Mouse (Mus musculus): ENCODE data around the gene Vmo1. TPM values are rescaled to one million over a fixed set of nuclear protein-coding genes. Genes with fewer than 3 reads are reported as not detected.

Gene Vmo1
- polyA plus RNA-seq (2017; shearing (Covaris generic)), result not detected

DNA sequence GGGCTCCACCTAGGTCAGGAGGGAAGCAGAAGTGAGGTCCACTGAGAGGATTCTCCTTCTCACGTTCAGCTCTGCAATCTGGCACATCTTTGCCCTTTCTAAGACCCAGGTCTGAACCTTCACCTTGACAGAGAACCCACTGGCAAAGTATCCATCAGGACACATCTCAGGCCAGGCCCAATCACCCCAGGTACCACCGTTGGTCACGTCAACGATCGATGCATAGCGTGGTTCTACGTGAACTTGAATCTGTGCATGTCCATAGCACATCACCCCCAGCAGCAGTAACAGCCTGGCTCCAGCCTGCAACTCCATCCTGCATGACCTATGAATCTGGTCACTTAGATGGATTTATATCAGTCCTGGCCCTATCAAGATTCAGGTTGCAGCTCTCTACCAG, at the start of gene Vmo1:
TSS of gene Vmo1 (minus strand) at position 329 of the 400 bp plus-strand sequence.

DNA sequence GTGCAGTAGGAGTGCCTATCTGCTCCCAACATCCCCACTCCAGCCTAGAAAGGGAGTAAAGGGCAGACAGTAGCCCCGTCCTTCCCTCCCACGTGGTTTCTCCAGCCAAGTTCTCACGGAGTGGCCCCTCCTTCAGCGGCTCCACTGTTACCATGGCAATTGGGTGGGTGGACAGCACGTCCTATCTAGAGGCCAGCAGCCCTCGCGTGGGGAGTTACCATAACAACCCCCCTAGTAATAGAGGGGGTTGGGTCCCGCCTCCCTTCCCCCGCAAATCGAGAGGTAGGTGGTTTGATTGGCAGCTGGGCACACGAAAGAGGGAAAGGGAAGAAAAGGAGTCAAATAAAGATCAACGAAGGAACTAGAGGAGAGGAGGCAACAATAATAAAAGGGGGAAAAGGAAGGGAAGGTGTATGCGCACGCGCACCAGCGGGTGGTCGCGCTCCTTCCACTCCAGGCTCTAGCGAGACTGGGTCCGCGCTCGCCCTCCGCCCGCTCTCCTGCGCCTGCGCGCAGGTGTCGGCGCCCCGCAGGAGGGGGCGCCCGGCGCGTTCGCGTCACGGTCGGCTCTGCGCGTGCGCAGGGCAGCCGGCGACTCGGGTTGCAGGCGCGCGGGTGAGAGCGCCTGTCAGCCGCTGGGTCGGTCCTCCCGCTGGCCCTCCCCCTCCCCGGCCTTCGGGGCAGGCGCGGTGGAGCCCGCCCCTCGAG, 48.0 kb upstream of the Vmo1 start, which contains the start of gene Mink1:
TSS of gene Mink1 (plus strand) at position 595 of the 708 bp plus-strand sequence.

DNA sequence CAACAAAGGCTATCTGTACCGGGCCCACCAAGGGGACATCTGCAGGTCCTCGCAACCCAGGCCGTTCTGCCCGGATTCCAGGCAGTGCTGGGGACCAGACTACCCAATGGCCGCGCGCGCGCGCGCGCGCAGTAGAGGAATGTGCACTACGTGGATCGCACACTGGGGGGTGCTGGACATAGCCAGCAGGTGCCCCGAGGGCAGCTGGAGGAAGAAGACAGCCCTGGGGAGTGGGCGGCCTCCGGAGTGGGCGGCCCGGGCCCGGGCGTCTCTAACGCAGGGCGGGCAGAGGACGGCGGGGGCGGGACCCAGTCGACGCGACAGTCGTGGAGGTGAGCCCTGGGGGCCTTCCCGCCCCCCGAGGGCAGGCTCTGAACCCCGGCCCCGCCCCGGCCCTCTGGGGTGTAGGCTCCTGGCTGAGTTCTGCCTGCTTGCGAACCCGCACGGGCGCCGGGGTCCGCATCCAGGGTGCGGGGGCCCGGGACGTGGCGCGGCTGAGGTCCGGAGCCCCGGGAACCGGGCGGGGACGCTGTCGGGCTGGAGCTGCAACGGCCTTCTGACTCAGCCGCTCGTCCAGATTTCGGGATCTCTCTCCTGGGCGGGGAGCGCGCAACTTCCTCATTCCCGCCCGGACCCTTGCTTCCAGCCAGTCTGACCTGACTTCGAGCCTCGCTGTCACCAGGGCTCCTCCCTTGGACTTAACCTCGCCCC, 25.6 kb upstream of the Vmo1 start, which contains the start of gene Pld2:
TSS of gene Pld2 (plus strand) at position 188 of the 711 bp plus-strand sequence.

DNA sequence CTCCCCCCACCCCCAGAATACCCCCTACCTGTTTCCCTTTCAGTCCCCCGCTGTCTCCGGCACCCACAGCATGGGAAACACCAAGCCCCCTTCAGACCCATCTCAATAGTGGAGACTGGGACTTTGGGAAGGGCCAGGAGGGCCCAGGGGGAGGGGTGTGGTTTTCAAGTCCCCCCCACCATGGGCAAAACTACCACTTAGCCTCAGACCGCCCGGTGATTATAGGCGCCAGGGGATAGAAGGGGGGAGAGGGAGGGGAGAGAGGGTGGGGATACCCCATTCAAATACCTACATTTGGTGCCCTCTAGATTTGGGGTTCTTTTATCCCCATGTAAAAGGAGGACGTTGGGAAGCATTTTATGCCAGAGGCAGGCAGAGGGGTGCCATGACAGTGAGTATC, 18.4 kb upstream of the Vmo1 start, which contains the start of gene Gm40193:
TSS of gene Gm40193 (minus strand) at position 101 of the 400 bp plus-strand sequence.

DNA sequence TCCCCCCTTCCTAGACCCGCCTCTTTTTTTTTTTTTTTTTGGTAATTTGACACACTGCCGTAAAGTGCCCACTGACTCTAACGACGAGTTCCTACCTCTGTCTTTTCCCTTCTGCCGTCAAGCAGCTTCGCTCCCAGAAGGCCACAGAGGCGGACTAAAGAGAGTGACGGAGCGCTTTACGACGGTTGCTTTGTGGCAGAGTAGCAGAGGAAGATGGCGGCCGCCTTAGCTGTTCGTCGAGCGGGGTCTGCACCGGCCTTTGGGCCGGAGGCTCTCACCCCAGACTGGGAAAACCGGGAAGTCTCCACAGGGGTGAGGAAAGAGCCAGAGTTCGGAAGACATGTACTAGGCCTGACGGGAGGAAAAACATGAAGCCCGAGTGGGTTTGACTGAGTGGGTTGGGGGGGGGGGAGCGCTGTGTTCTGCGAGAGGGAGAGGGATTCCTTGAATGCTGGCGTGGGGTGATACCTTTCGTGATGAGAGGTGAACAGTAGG, 10.8 kb upstream of the Vmo1 start, which contains the start of gene Psmb6:
TSS of gene Psmb6 (plus strand) at position 184 of the 495 bp plus-strand sequence.

DNA sequence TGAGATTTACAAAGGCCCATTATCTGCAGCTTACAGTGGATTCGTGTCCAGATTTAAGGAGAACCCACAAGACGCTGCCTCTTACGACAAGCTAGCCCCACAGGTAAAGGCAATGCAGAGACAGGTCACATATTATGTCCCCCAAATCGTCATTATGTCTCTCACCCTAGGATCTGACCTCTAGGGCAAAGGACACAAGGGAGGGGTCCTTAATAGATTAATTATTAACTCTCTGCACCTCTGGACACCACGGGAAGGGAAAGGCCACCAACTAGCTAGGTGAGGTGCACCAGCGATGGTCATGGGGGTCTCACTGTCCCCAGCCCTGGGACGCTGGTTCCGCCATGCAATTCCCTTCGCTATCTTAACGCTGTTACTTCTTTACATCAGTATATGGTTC, 4.5 kb upstream of the Vmo1 start, which contains the start of gene Gltpd2:
TSS of gene Gltpd2 (plus strand) at position 274 of the 400 bp plus-strand sequence.

DNA sequence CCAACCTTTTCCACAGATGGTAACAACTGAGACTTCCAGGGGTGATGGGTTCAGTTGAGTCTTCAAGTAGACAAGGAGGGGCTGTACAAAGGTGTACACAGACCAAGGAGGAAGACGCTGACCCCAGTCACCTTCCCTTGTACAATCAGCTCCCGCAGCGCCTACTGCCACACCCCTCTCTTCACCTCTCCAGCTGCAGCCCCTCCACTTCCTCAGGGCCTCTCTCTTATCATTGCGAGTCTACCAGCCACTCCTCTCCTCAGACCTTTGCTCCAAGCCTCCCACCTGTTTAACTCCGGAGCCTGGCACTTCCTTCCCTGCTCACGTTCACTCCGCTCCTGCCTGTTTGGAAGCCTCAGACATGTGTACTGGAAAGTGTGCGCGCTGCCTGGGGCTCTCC, 9.4 kb downstream of the Vmo1 start, which contains the start of gene Tm4sf5:
TSS of gene Tm4sf5 (plus strand) at position 275 of the 400 bp plus-strand sequence.

Other genes starting within 250 kb of the Vmo1 start
- gene Alox12e, start 192.0 kb downstream of the Vmo1 start, polyA plus RNA-seq (2017; shearing (Covaris generic)), result not detected
- not detected for gene Alox15, start 162.6 kb downstream of the Vmo1 start, polyA plus RNA-seq (2017; shearing (Covaris generic))
- 12.8 TPM for gene Pelp1, start 104.6 kb downstream of the Vmo1 start, polyA plus RNA-seq (2017; shearing (Covaris generic))
- gene Arrb2, start 82.0 kb downstream of the Vmo1 start, polyA plus RNA-seq (2017; shearing (Covaris generic)), result 217 TPM
- gene Med11, start 62.7 kb downstream of the Vmo1 start, polyA plus RNA-seq (2017; shearing (Covaris generic)), result 81.1 TPM
- not detected for gene Zmynd15, start 55.2 kb downstream of the Vmo1 start, polyA plus RNA-seq (2017; shearing (Covaris generic))
- gene Cxcl16, start 54.6 kb downstream of the Vmo1 start, polyA plus RNA-seq (2017; shearing (Covaris generic)), result 0.57 TPM
- 4.0 TPM for gene Tm4sf5, start 9.4 kb downstream of the Vmo1 start, polyA plus RNA-seq (2017; shearing (Covaris generic))
- not detected for gene Gltpd2, start 4.6 kb upstream of the Vmo1 start, polyA plus RNA-seq (2017; shearing (Covaris generic))
- 374 TPM for gene Psmb6, start 10.8 kb upstream of the Vmo1 start, polyA plus RNA-seq (2017; shearing (Covaris generic))
- gene Gm40193, start 18.3 kb upstream of the Vmo1 start, polyA plus RNA-seq (2017; shearing (Covaris generic)), result not detected
- gene Pld2, start 25.4 kb upstream of the Vmo1 start, polyA plus RNA-seq (2017; shearing (Covaris generic)), result 2.5 TPM
- 8.1 TPM for gene Mink1, start 48.3 kb upstream of the Vmo1 start, polyA plus RNA-seq (2017; shearing (Covaris generic))
- not detected for gene 4930544D05Rik, start 101.2 kb upstream of the Vmo1 start, polyA plus RNA-seq (2017; shearing (Covaris generic))
- gene Chrne, start 104.6 kb upstream of the Vmo1 start, polyA plus RNA-seq (2017; shearing (Covaris generic)), result 1.1 TPM
- 0.10 TPM for gene Gp1ba, start 124.5 kb upstream of the Vmo1 start, polyA plus RNA-seq (2017; shearing (Covaris generic))
- 396 TPM for gene Rnf167, start 132.6 kb upstream of the Vmo1 start, polyA plus RNA-seq (2017; shearing (Covaris generic))
- gene Slc25a11, start 132.9 kb upstream of the Vmo1 start, polyA plus RNA-seq (2017; shearing (Covaris generic)), result 170 TPM
- gene Pfn1, start 140.0 kb upstream of the Vmo1 start, polyA plus RNA-seq (2017; shearing (Covaris generic)), result 4,385 TPM
- 35.5 TPM for gene Eno3, start 142.6 kb upstream of the Vmo1 start, polyA plus RNA-seq (2017; shearing (Covaris generic))
- 98.7 TPM for gene Spag7, start 154.8 kb upstream of the Vmo1 start, polyA plus RNA-seq (2017; shearing (Covaris generic))
- gene Camta2, start 173.5 kb upstream of the Vmo1 start, polyA plus RNA-seq (2017; shearing (Covaris generic)), result 57.4 TPM
- 0.77 TPM for gene Inca1, start 185.5 kb upstream of the Vmo1 start, polyA plus RNA-seq (2017; shearing (Covaris generic))
- 0.38 TPM for gene Kif1c, start 185.9 kb upstream of the Vmo1 start, polyA plus RNA-seq (2017; shearing (Covaris generic))
- gene Zfp3, start 249.6 kb upstream of the Vmo1 start, polyA plus RNA-seq (2017; shearing (Covaris generic)), result 5.4 TPM

All from activated CD4-positive, CD25-positive, alpha-beta regulatory T cell, adult 9 weeks (primary cell).